Mouse (Mus musculus) C2C12 (cell line): Measurements from ENCODE around the gene Pgp. TPM values are rescaled to one million over a fixed set of nuclear protein-coding genes. Genes with fewer than 3 reads are reported as not detected.
"Not testable (repeated sequence)": the region's sequence is repeated elsewhere in the genome, so short reads cannot be mapped to it uniquely, and the experiment has no call there.

Experiments used
- H3K27me3 ChIP-seq: one replicate; pipeline ENCODE4 v1.6.1; 2011; ENCODE audit not compliant: control insufficient read depth, insufficient read depth, insufficient read length
- H3K36me3 ChIP-seq: one replicate; pipeline ENCODE4 v1.6.1; 2011; ENCODE audit not compliant: control insufficient read depth, insufficient read depth
- H3K4me3 ChIP-seq: one replicate; pipeline ENCODE4 v1.5.1; 2011; ENCODE audit warnings: mild to moderate bottlenecking, control low read depth; ENCODE audit not compliant: poor library complexity, insufficient read depth, severe bottlenecking
- H3K79me2 ChIP-seq: one replicate; pipeline ENCODE4 v1.6.1; 2011; ENCODE audit not compliant: control insufficient read depth, insufficient read depth
- H3K79me3 ChIP-seq: one replicate; pipeline ENCODE4 v1.6.1; 2011; ENCODE audit warnings: low read depth, control low read depth
- H3ac ChIP-seq: one replicate; pipeline ENCODE3; 2011; ENCODE audit warnings: low read depth; ENCODE audit not compliant: control insufficient read depth, insufficient read length
- CEBPB ChIP-seq: IDR thresholded peaks from one replicate; pipeline ENCODE4 v1.6.1; 2011; ENCODE audit warnings: low read depth, mild to moderate bottlenecking, control low read depth, moderate library complexity
- CTCF ChIP-seq: IDR thresholded peaks from one replicate; pipeline ENCODE4 v1.5.1; 2011; ENCODE audit not compliant: control insufficient read depth, insufficient read depth, insufficient read length
- FOSL1 ChIP-seq: IDR thresholded peaks from one replicate; pipeline ENCODE4 v1.8.0; 2011; ENCODE audit warnings: mild to moderate bottlenecking, low read length; ENCODE audit not compliant: poor library complexity, insufficient read depth, severe bottlenecking
- MAX ChIP-seq: IDR thresholded peaks from one replicate; pipeline ENCODE4 v1.6.1; 2011; ENCODE audit warnings: mild to moderate bottlenecking, control low read depth
- MYOD1 ChIP-seq: IDR thresholded peaks from one replicate; pipeline ENCODE4 v1.6.1; 2011; ENCODE audit warnings: low read depth; ENCODE audit not compliant: control insufficient read depth, insufficient read length
- MYOG ChIP-seq: IDR thresholded peaks from one replicate; pipeline ENCODE4 v1.6.1; 2011; ENCODE audit not compliant: control insufficient read depth, insufficient read length; ENCODE audit errors: extremely low read depth
- USF1 ChIP-seq: IDR thresholded peaks from one replicate; pipeline ENCODE4 v1.6.1; 2011; ENCODE audit warnings: low read depth, mild to moderate bottlenecking, control low read depth, moderate library complexity
- polyA plus RNA-seq: library from polyadenylated mRNA; unstranded; fragments of >200 nt; fragmentation: generic; extraction: Trizol; gene quantifications from one replicate; pipeline ENCODE4 v1.2.1, GENCODE M21; 2012; ENCODE audit warnings: missing spikeins

Pgp gene
- polyA plus RNA-seq, 1 experiment = 56.7 TPM

- no peak for TF ChIP-seq FOSL1
- no peak for TF ChIP-seq MYOG
- peak; percentile 79 for TF ChIP-seq CEBPB
- no peak for TF ChIP-seq CTCF
- no peak for TF ChIP-seq MYOD1
- peak; percentile 79 for TF ChIP-seq MAX
- no peak for TF ChIP-seq USF1
- Histone ChIP-seq H3K4me3 (peak overlapping the region; percentile 79), H3K27me3 (no peaks in the 10 kb centered on the region), H3K79me3 (peaks cover 19% of the 10 kb centered on the region), H3ac (peak overlapping the region; percentile 80), H3K79me2 (peaks cover 43% of the 10 kb centered on the region), H3K36me3 (peaks cover 14% of the 10 kb centered on the region)
Observed at GRCm38 (mm10) chr17:24454756-24455522, 15.3 kb upstream of the Pgp start.

- not testable (repeated sequence) for H3K4me3 ChIP-seq
- H3K79me3 ChIP-seq = peaks cover 19% of the 10 kb centered on the region
Observed at GRCm38 (mm10) chr17:24455523-24456206, 14.5 kb upstream of the Pgp start.

GRCm38 (mm10) chr17:24461580-24461979, 8.6 kb upstream of the Pgp start:
- no peak overlapping the region for H3ac ChIP-seq
- no peak for TF ChIP-seq FOSL1
- TF ChIP-seq MYOG = no peak
- TF ChIP-seq USF1 = no peak
- TF ChIP-seq MYOD1 = no peak
- TF ChIP-seq CTCF = no peak
- H3K79me3 ChIP-seq = peaks cover 1% of the 10 kb centered on the region
- no peaks in the 10 kb centered on the region for H3K36me3 ChIP-seq
- peaks cover 2% of the 10 kb centered on the region for H3K79me2 ChIP-seq
- no peaks in the 10 kb centered on the region for H3K27me3 ChIP-seq
- H3K4me3 ChIP-seq = no peak overlapping the region

More at GRCm38 (mm10) chr17:24455523-24456206, 14.5 kb upstream of the Pgp start:
- not testable (repeated sequence) for H3K36me3 ChIP-seq, H3K27me3 ChIP-seq, H3ac ChIP-seq
- H3K79me2 ChIP-seq = peaks cover 43% of the 10 kb centered on the region

- H3K4me3 ChIP-seq = no peak overlapping the region
- no peaks in the 10 kb centered on the region for H3K36me3 ChIP-seq
- H3K79me2 ChIP-seq = no peaks in the 10 kb centered on the region
- no peak overlapping the region for H3ac ChIP-seq
- no peak for TF ChIP-seq MAX
- TF ChIP-seq MYOD1 = no peak
- no peak for TF ChIP-seq FOSL1
- TF ChIP-seq USF1 = no peak
- TF ChIP-seq MYOG = no peak
- TF ChIP-seq CEBPB = no peak
- no peak for TF ChIP-seq CTCF
- no peaks in the 10 kb centered on the region for H3K27me3 ChIP-seq
- no peaks in the 10 kb centered on the region for H3K79me3 ChIP-seq
Observed at GRCm38 (mm10) chr17:24462932-24463331, 7.3 kb upstream of the Pgp start.

- H3K4me3 ChIP-seq = no peak overlapping the region
- no peaks in the 10 kb centered on the region for H3K79me3 ChIP-seq
- no peaks in the 10 kb centered on the region for H3K27me3 ChIP-seq
- TF ChIP-seq MAX = no peak
- no peak for TF ChIP-seq FOSL1
- no peak for TF ChIP-seq CTCF
- TF ChIP-seq MYOG = no peak
- no peak overlapping the region for H3ac ChIP-seq
- no peaks in the 10 kb centered on the region for H3K79me2 ChIP-seq
- H3K36me3 ChIP-seq = no peaks in the 10 kb centered on the region
Observed at GRCm38 (mm10) chr17:24463374-24464133, 6.6 kb upstream of the Pgp start.
